Mouse (Mus musculus): ENCODE results near the gene Zbtb8a. TPM values are rescaled to one million over a fixed set of nuclear protein-coding genes. Genes with fewer than 3 reads are reported as not detected.

Gene Zbtb8a
- polyA plus RNA-seq, 1 experiment, result 13.9 TPM

DNA sequence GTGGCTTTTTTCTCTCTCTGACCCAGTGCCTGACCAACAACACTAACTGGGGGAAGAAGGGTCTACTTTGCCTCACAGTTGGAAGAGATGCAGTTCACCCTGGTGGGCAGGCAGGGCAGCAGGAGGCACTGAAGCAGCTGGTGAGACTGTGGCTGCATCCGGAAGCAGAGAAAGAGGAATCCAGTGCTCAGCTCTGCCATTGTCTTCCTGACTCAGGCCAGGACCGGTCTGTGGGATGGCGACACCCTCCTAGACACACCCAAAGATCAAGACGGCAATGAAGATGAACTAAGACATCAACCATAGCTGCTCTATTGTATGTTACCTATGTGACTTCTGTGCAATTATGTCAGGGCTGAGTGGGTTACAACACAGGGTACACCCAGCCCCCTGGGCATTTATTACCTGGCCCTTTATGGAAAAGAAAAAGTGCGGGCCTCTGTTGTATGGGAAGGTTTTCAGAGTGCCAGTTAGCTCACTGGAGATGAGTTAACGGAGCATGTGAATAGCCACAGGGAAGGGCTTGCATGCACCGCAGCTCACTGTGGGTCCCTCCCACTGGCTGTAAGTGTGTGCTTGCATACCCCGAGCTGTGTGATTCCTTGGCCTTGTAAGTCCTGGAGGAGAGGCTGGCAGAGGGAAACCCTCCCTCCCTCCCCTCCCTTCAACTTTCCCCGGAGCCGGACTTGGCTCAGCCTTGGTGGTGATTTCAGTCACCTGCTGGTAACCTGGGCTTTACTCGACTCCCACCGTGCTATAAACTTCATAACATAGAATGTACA, 16.4 kb upstream of the Zbtb8a start:
- 40% methylated on average over 12 of the region's 12 CpGs for WGBS

DNA sequence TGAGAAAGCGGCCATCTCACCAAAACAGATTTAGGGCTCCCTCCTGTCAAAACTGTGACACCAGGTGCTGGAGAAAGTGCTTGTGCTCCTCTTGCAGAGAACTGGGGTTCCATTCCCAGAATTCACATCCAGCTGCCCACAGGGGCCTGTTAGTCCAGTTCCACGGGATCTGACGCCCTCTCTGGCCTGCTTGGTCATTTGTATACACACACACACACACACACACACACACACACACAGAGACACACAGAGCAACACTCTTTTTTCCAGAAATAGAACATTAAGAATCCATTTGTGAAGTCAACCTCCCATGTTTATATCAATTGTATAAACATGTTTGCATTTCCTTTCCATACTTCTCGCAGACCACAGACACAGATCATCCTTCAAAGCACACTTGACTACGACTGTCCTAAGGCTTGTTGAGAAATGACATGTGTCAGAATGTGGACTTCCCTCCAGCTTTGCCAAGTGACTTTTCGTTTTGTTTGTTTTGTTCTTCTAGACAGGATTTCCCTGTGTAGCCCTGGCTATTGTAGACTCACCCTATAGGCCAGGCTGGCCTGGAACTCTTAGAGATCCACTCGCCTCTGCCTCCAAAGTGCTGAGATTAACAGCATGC, 13.1 kb upstream of the Zbtb8a start:
- TF ChIP-seq POLR2A (IDR thresholded peaks at IDR 0.05; ENCODE audit: borderline replicate concordance, extremely low read depth, low read depth, low read length) (no peak), CTCF (IDR thresholded peaks at IDR 0.05; ENCODE audit: insufficient read depth, low read length) (no peak)
- Histone ChIP-seq H3K4me1 (ENCODE audit: control insufficient read depth, insufficient read depth, low read length) (no peaks in the 10 kb centered on the region), H3K4me3 (replicated peaks; ENCODE audit: extremely low read depth, low read depth, low read length) (no peak overlapping the region)
- WGBS, result 50% methylated on average over 7 of the region's 7 CpGs
- no peak for DNase-seq

More for the DNA sequence above, 16.4 kb upstream of the Zbtb8a start:
- Histone ChIP-seq H3K4me1 (ENCODE audit: control insufficient read depth, insufficient read depth, low read length) (no peaks in the 10 kb centered on the region), H3K4me3 (replicated peaks; ENCODE audit: extremely low read depth, low read depth, low read length) (no peak overlapping the region)
- no peak for TF ChIP-seq POLR2A (IDR thresholded peaks at IDR 0.05; ENCODE audit: borderline replicate concordance, extremely low read depth, low read depth, low read length)
- no peak for TF ChIP-seq CTCF (IDR thresholded peaks at IDR 0.05; ENCODE audit: insufficient read depth, low read length)
- no peak for DNase-seq

DNA sequence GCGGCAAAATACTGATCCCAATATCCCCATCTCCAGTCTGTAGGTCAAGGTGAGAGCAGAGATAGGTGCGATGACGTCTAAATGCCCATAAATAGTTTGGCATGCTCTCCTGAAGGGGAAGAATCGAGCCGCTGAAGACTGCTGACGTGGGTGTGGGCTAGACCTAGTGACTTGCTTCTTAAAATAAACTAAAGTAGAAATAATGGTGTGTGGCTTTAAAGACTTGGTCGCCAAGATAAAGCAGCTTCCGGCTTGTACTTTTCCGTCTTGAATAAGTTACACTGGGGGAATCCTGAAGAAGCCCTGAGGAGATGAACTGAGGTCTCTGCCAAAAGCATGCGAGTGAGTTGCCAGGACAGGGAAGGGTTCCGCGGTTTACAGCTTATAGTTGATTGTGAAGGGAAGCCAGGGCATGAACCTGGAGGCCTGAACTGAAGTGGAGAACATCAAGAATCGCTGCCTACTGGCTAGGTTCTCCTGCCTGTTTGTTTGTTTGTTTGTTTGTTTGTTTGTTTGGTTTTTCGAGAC, 12.4 kb upstream of the Zbtb8a start:
- H3K4me3 ChIP-seq (replicated peaks; ENCODE audit: extremely low read depth, low read depth, low read length), result no peak overlapping the region
- WGBS, result 48% methylated on average over 14 of the region's 14 CpGs
- DNase-seq, result no peak
- TF ChIP-seq POLR2A (IDR thresholded peaks at IDR 0.05; ENCODE audit: borderline replicate concordance, extremely low read depth, low read depth, low read length) (no peak), CTCF (IDR thresholded peaks at IDR 0.05; ENCODE audit: insufficient read depth, low read length) (no peak)
- H3K4me1 ChIP-seq (ENCODE audit: control insufficient read depth, insufficient read depth, low read length), result peaks cover 7% of the 10 kb centered on the region

DNA sequence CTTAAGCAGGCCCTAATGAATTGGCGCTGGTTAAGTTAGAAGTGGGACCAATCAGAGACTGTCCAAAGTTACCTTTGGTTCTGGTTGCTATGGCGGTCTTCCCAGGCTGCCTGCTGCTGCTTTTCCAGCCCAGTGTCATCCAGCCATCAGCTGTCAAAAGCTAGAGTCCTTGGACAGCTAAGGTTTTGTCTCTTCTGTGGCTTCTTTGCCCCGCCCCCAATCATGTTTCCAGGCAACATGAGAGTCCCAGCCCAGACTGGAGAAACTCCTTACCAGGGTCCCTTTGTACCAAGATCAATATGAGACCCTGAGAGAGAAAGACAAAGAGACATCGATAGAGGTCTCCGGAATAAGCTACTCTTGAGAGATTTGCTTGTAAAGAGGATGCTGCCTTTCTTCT, 10.5 kb upstream of the Zbtb8a start:
- no peak for TF ChIP-seq POLR2A (IDR thresholded peaks at IDR 0.05; ENCODE audit: borderline replicate concordance, extremely low read depth, low read depth, low read length)
- TF ChIP-seq CTCF (IDR thresholded peaks at IDR 0.05; ENCODE audit: insufficient read depth, low read length), result no peak
- 92% methylated on average over 5 of the region's 5 CpGs for WGBS
- Histone ChIP-seq H3K4me3 (replicated peaks; ENCODE audit: extremely low read depth, low read depth, low read length) (no peak overlapping the region), H3K4me1 (ENCODE audit: control insufficient read depth, insufficient read depth, low read length) (peaks cover 12% of the 10 kb centered on the region)
- DNase-seq, result no peak

DNA sequence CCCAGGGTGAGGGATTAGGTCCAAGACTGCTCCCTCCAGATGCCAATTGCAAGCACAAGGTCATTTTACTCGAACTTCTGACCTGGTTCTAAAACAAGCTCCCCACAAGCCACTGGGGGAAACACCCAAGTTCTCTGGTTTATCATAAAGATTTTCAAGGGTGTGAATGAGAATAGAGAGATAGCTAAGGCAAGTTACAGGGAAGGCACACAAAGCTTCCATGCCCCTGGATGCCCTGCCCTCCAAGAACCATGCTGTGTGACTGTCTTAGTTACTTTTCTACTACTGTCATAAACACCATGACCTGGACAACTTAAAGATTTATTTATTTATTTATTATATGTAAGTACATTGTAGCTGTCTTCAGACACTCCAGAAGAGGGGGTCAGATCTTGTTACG, 9.1 kb upstream of the Zbtb8a start:
- WGBS, result 72% methylated on average over 2 of the region's 2 CpGs
- TF ChIP-seq POLR2A (IDR thresholded peaks at IDR 0.05; ENCODE audit: borderline replicate concordance, extremely low read depth, low read depth, low read length) (no peak), CTCF (IDR thresholded peaks at IDR 0.05; ENCODE audit: insufficient read depth, low read length) (no peak)
- H3K4me1 ChIP-seq (ENCODE audit: control insufficient read depth, insufficient read depth, low read length), result peaks cover 13% of the 10 kb centered on the region
- no peak for DNase-seq
- H3K4me3 ChIP-seq (replicated peaks; ENCODE audit: extremely low read depth, low read depth, low read length), result no peak overlapping the region

DNA sequence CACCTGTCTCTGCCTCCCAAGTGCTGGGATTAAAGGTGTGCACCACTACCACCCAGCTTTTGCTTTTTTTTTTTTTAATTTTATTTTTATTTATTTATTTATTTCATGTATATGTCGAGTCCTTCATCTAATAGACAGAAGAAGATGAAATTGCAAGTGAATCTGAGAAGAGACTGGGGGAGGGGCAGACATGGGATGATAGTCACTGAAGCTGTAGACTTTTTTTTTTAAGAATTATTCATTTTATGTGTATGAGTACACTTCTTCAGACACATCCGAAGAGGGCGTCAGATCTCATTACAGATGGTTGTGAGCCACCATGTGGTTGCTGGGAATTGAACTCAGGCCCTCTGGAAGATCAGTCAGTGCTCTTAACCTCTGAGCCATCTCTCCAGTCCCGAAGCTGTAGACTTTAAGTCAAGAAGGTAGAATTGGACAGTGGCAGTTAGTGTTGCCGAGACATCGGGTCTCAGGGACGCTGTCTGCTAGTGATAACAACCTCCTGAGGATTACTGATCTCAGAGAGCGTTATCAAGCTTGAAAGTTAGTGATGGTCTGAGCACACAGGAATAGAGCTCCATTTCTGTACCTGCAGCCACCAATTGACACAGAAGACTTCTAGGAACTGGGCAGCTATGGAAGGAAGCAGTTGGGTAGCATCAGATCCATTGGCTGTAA, 8.5 kb upstream of the Zbtb8a start:
- no peak overlapping the region for H3K4me3 ChIP-seq (replicated peaks; ENCODE audit: extremely low read depth, low read depth, low read length)
- WGBS, result 89% methylated on average over 8 of the region's 8 CpGs

DNA sequence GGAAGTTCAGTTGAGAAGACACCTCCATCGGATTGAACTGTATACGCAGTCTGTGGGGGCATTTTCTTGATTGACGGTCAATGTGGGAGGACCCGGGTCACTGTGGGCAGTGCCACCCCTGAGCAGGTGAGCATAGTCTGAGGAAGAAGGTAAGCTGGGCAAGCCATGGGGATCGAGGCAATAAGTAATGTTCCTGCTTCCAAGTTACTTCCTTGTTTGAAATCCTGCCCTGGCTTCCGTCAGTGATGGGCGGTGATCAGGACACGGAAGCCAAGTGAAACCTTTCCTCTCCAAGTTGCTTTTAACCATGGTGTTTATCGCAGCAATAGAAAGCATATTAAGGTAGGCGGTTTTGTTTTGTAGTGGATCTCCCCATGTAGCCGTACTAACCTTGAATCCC, 7.8 kb upstream of the Zbtb8a start:
- no peak for DNase-seq
- H3K4me3 ChIP-seq (replicated peaks; ENCODE audit: extremely low read depth, low read depth, low read length), result peak overlapping the region; percentile 35
- H3K4me1 ChIP-seq (ENCODE audit: control insufficient read depth, insufficient read depth, low read length), result peaks cover 13% of the 10 kb centered on the region
- TF ChIP-seq CTCF (IDR thresholded peaks at IDR 0.05; ENCODE audit: insufficient read depth, low read length) (no peak), POLR2A (IDR thresholded peaks at IDR 0.05; ENCODE audit: borderline replicate concordance, extremely low read depth, low read depth, low read length) (peak; percentile 55; the same call in 1 of the 2 replicates)
- 50% methylated on average over 11 of the region's 11 CpGs for WGBS

More for the DNA sequence above, 8.5 kb upstream of the Zbtb8a start:
- DNase-seq, result no peak
- no peak for TF ChIP-seq CTCF (IDR thresholded peaks at IDR 0.05; ENCODE audit: insufficient read depth, low read length)
- no peak for TF ChIP-seq POLR2A (IDR thresholded peaks at IDR 0.05; ENCODE audit: borderline replicate concordance, extremely low read depth, low read depth, low read length)
- H3K4me1 ChIP-seq (ENCODE audit: control insufficient read depth, insufficient read depth, low read length), result peaks cover 13% of the 10 kb centered on the region

DNA sequence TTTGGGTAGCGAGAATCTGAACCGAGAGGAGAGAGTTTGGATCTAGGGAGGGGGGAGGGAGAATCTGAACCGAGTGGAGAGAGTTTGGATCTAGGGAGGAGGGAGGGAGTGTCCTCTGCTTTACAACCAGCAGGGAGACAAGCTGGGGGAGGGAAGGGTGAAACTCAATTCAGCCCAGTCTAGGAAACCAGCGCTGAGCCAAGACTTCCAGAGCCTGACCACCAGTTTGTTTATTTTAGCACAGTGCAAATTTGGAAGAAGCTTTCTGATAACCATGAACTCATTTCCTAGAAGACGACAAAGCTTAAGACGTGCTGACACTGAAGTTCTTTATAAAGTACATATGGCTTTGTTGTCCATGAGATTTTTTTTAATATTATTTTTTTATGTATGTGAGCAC, 6.5 kb upstream of the Zbtb8a start:
- no peak for DNase-seq
- WGBS, result 11% methylated on average over 6 of the region's 6 CpGs
- TF ChIP-seq CTCF (IDR thresholded peaks at IDR 0.05; ENCODE audit: insufficient read depth, low read length) (no peak), POLR2A (IDR thresholded peaks at IDR 0.05; ENCODE audit: borderline replicate concordance, extremely low read depth, low read depth, low read length) (no peak)
- Histone ChIP-seq H3K4me3 (replicated peaks; ENCODE audit: extremely low read depth, low read depth, low read length) (no peak overlapping the region), H3K4me1 (ENCODE audit: control insufficient read depth, insufficient read depth, low read length) (peaks cover 17% of the 10 kb centered on the region)

DNA sequence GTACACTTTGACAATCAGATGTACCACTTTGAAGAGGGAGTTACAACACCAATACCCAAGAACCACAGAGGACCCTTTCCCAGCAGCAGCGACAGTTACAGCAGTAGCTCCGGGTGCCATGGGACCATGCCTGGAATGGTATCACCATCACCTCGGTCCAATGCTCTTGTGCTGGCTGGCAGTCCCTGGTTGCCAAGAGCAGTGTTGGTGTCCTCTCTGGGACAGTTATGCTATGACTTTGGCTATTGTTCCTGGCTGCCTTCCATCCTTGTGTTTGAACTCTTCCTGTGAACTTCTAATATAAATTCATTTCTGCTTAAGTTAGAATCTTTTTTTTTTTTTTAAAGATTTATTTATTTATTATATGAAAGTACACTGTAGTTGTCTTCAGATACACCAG, 5.7 kb upstream of the Zbtb8a start:
- WGBS, result 59% methylated on average over 3 of the region's 3 CpGs
- H3K4me3 ChIP-seq (replicated peaks; ENCODE audit: extremely low read depth, low read depth, low read length), result peak overlapping the region; percentile 0

More for the DNA sequence above, 5.7 kb upstream of the Zbtb8a start:
- TF ChIP-seq CTCF (IDR thresholded peaks at IDR 0.05; ENCODE audit: insufficient read depth, low read length), result no peak
- TF ChIP-seq POLR2A (IDR thresholded peaks at IDR 0.05; ENCODE audit: borderline replicate concordance, extremely low read depth, low read depth, low read length), result no peak
- peaks cover 17% of the 10 kb centered on the region for H3K4me1 ChIP-seq (ENCODE audit: control insufficient read depth, insufficient read depth, low read length)
- DNase-seq, result no peak

All from lung, adult 2 months (tissue).